Mouse (Mus musculus) cortical plate, adult 2 months (tissue): ENCODE measurements at regions not wholly inside any gene's neighbourhood (a gene's known extent, or its start where the extent isn't known, plus 50 kb on each side); places are given as distances from the start of the nearest gene placed in this dataset.

Experiments
- H3K27ac ChIP-seq: fragments of 200-500 bp; 2 replicates; pipeline ENCODE4 v1.5.1; 2012; ENCODE audit warnings: low read length, control low read depth, inconsistent platforms; ENCODE audit not compliant: insufficient read depth
- H3K4me1 ChIP-seq: fragments of 200-500 bp; 2 replicates; pipeline ENCODE4 v1.6.1; 2011; ENCODE audit warnings: low read length; ENCODE audit not compliant: control insufficient read depth, insufficient read depth
- H3K4me3 ChIP-seq: fragments of 200-500 bp; 2 replicates; pipeline ENCODE4 v1.5.1; 2011; ENCODE audit warnings: mild to moderate bottlenecking, low read length, control low read depth; ENCODE audit not compliant: insufficient read depth
- CTCF ChIP-seq: fragments of 200-500 bp; IDR thresholded peaks from 2 replicates; pipeline ENCODE4 v1.5.1; 2011; ENCODE audit warnings: mild to moderate bottlenecking, control low read depth, low read length; ENCODE audit not compliant: insufficient read depth; ENCODE audit errors: extremely low read depth
- POLR2A ChIP-seq: fragments of 200-500 bp; IDR thresholded peaks from 2 replicates; pipeline ENCODE4 v1.6.1; 2011; ENCODE audit warnings: mild to moderate bottlenecking, low read length, control low read depth; ENCODE audit not compliant: insufficient read depth; ENCODE audit errors: extremely low read depth

DNA sequence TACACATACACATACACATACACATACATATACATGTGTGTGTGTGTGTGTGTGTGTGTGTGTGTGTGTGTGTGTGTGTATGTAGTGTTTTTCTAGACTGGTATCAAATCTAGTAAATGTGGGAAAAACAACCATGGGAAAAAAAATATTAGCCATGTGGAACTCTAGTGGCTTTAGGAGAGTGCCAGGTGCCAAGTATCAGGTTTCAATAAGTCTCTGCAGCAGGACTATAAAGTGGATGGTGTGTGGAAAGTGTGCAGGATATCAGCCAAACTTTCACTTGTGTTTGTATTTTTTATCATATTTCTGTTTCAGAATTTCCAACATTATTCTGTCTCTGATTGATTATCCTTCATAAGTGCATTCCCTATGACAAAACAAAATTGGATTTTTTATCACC, 653.3 kb upstream of the Fam98a start:
- Histone ChIP-seq H3K4me3 (no peak overlapping the region), H3K4me1 (no peaks in the 10 kb centered on the region), H3K27ac (no peak overlapping the region)
- TF ChIP-seq CTCF (no peak), POLR2A (no peak)

- TF ChIP-seq POLR2A (no peak), CTCF (no peak)
- Histone ChIP-seq H3K4me1 (no peaks in the 10 kb centered on the region), H3K4me3 (no peak overlapping the region), H3K27ac (no peak overlapping the region)
Observed at GRCm38 (mm10) chr17:76184813-76185212, 633.1 kb upstream of the Fam98a start.

DNA sequence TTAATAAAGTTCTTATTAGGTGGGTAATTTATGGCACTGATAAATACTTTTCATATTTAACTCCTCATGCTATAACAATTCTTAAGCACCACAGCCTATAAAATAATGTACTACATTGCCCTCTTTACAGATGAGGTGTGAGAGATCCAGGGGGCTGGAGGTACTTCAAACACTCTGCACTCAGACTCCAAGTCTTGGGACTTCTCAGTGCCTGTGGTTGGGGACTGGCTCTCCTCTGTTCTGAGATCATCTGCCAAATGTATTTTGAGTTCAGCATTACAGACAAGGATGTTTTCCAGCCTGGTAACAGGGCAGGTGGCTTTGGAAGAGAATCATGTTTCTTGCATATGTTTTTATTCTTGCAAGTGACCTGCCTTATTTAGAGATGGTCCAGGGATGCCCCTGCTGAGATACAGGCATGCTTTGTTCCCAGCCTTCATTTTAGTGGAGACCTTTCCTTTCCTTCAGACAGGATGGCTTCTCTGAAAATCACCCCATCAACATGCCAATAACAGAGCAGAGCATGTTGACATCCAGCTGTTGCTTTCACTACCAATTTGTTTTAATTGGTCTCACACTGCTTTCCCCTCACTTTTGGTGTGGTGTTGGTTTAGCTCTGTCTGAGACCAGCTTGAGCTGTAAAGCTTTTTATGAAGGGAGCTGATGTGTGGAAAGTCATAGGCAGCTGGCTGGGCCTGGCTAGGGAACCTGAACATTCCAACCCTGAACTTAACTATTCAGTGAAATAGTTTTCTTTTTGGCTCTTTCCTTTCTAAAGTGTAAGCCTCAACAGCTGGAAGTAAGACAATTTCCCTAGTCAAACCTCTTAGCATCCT, 585.1 kb upstream of the Fam98a start:
- Histone ChIP-seq H3K4me1 (no peaks in the 10 kb centered on the region), H3K27ac (no peak overlapping the region), H3K4me3 (no peak overlapping the region)
- no peak for TF ChIP-seq POLR2A
- TF ChIP-seq CTCF, result no peak

DNA sequence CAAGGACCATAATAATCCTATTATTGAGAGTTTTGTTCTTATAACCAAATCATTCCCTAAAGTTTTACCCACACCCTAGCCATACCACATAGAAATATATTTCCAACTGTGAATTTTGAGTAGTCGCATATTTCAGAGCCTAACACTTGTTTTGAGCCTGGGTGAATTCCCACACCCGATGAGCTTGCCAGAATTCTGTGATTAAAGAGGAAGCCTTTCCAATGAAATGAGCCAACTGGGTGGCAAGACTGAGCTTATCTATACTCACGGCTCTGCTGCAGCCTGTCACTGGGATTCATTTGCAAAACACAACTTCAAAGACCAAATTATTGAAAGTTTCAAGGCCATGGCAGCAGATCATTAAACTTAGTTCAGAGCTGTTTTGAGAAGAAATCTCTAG, 582.3 kb upstream of the Fam98a start:
- Histone ChIP-seq H3K4me3 (no peak overlapping the region), H3K27ac (no peak overlapping the region), H3K4me1 (no peaks in the 10 kb centered on the region)
- TF ChIP-seq POLR2A (no peak), CTCF (no peak)

GRCm38 (mm10) chr17:76125260-76125659, 573.5 kb upstream of the Fam98a start:
- H3K4me3 ChIP-seq, result no peak overlapping the region
- no peak overlapping the region for H3K27ac ChIP-seq

GRCm38 (mm10) chr17:76111315-76112195, 559.8 kb upstream of the Fam98a start:
- H3K4me3 ChIP-seq, result no peak overlapping the region
- no peak for TF ChIP-seq POLR2A
- no peak for TF ChIP-seq CTCF
- no peaks in the 10 kb centered on the region for H3K4me1 ChIP-seq
- no peak overlapping the region; the same call in 1 of the 2 replicates for H3K27ac ChIP-seq

More at GRCm38 (mm10) chr17:76125260-76125659, 573.5 kb upstream of the Fam98a start:
- TF ChIP-seq CTCF (no peak), POLR2A (no peak)
- H3K4me1 ChIP-seq, result no peaks in the 10 kb centered on the region

DNA sequence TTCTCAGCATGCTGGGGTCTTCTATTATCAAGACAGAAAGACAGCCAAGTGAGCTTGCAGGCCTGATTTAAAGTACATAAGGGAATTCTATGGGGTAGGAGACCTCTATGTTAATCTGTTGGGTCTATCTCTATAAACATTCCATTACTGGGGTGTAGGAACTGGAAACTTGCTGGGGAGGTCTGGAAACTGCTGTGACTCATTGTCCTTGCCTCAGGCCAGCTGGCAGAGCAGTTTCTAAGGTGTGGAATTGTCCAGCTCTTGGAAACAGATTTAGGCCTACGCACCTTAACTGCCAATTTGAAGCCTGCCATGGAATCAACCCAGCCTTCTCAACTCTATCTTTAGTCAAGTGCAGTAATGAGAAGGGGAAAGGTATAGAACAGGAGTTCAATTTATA, 559.1 kb upstream of the Fam98a start:
- H3K27ac ChIP-seq, result no peak overlapping the region
- no peak overlapping the region for H3K4me3 ChIP-seq
- TF ChIP-seq CTCF, result no peak
- no peaks in the 10 kb centered on the region for H3K4me1 ChIP-seq

- Histone ChIP-seq H3K27ac (no peak overlapping the region), H3K4me1 (no peaks in the 10 kb centered on the region), H3K4me3 (no peak overlapping the region)
- TF ChIP-seq POLR2A (no peak), CTCF (no peak)
Observed at GRCm38 (mm10) chr17:76083536-76083935, 531.8 kb upstream of the Fam98a start.

- H3K4me1 ChIP-seq, result no peaks in the 10 kb centered on the region
- no peak for TF ChIP-seq CTCF
- TF ChIP-seq POLR2A, result no peak
Observed at GRCm38 (mm10) chr17:76081780-76082179, 530.0 kb upstream of the Fam98a start.

More at GRCm38 (mm10) chr17:76081780-76082179, 530.0 kb upstream of the Fam98a start:
- no peak overlapping the region for H3K4me3 ChIP-seq
- no peak overlapping the region for H3K27ac ChIP-seq
